Mouse (Mus musculus): ENCODE measurements around the gene Copg2. TPM values are rescaled to one million over a fixed set of nuclear protein-coding genes. Genes with fewer than 3 reads are reported as not detected.
A peak's percentile ranks its signal among the peaks of the same experiment; 100 is the strongest.

Copg2 gene
- polyA plus RNA-seq, 1 experiment from 2014 or later, result 6.6 TPM

- H3K4me3 ChIP-seq (ENCODE audit: low read depth, low read length), result no peak overlapping the region
- DNase-seq (peak; percentile 70), ATAC-seq (peak; percentile 72; the same call in 1 of the 2 replicates)
- 0 out of 2 replicates have a peak, but pooled peaks cover 3% of the 10 kb centered on the region for H3K4me1 ChIP-seq (ENCODE audit: insufficient read depth)
- H3K36me3 ChIP-seq (replicated peaks; ENCODE audit: insufficient read depth, low read length), result no peaks in the 10 kb centered on the region
- peak overlapping the region; percentile 59 for H3K4me2 ChIP-seq (ENCODE audit: low read depth, low read length)
- H3K27ac ChIP-seq (ENCODE audit: low read depth), result no peak overlapping the region
- peaks cover 55% of the 10 kb centered on the region for H3K27me3 ChIP-seq (ENCODE audit: insufficient read depth, low read length)
- WGBS (ENCODE audit: insufficient replicate concordance), result 49% methylated on average over 29 of the region's 29 CpGs
- no peak overlapping the region for H3K9ac ChIP-seq (replicated peaks)
- TF ChIP-seq CTCF (IDR thresholded peaks at IDR 0.05; ENCODE audit: low read depth) (peak; percentile 61), EP300 (IDR thresholded peaks at IDR 0.05; ENCODE audit: low read depth) (no peak)
- H3K9me3 ChIP-seq (ENCODE audit: low read length), result peaks cover 10% of the 10 kb centered on the region
Observed at GRCm38 (mm10) chr6:30736864-30737547, 159.6 kb downstream of the Copg2 start.

GRCm38 (mm10) chr6:30736372-30736762 lies 160.2 kb downstream of the Copg2 start:
- no peaks in the 10 kb centered on the region for H3K36me3 ChIP-seq (replicated peaks; ENCODE audit: insufficient read depth, low read length)
- H3K4me3 ChIP-seq (ENCODE audit: low read depth, low read length), result no peak overlapping the region; the same call in 1 of the 2 replicates
- no peak overlapping the region for H3K27ac ChIP-seq (ENCODE audit: low read depth)
- no peak for ATAC-seq
- TF ChIP-seq EP300 (IDR thresholded peaks at IDR 0.05; ENCODE audit: low read depth) (no peak), CTCF (IDR thresholded peaks at IDR 0.05; ENCODE audit: low read depth) (no peak)
- H3K27me3 ChIP-seq (ENCODE audit: insufficient read depth, low read length), result peaks cover 55% of the 10 kb centered on the region
- peak overlapping the region; percentile 13; the same call in 1 of the 2 replicates for H3K4me2 ChIP-seq (ENCODE audit: low read depth, low read length)
- 0 out of 2 replicates have a peak, but pooled peaks cover 3% of the 10 kb centered on the region for H3K4me1 ChIP-seq (ENCODE audit: insufficient read depth)
- no peak overlapping the region for H3K9ac ChIP-seq (replicated peaks)
- peaks cover 10% of the 10 kb centered on the region for H3K9me3 ChIP-seq (ENCODE audit: low read length)
- WGBS (ENCODE audit: insufficient replicate concordance), result 47% methylated on average over 13 of the region's 13 CpGs
- no peak for DNase-seq

- Histone ChIP-seq H3K27me3 (ENCODE audit: insufficient read depth, low read length) (peaks cover 55% of the 10 kb centered on the region), H3K4me1 (ENCODE audit: insufficient read depth) (0 out of 2 replicates have a peak, but pooled peaks cover 3% of the 10 kb centered on the region), H3K9me3 (ENCODE audit: low read length) (peaks cover 10% of the 10 kb centered on the region), H3K4me3 (ENCODE audit: low read depth, low read length) (no peak overlapping the region; the same call in 1 of the 2 replicates), H3K27ac (ENCODE audit: low read depth) (no peak overlapping the region), H3K9ac (replicated peaks) (no peak overlapping the region), H3K4me2 (ENCODE audit: low read depth, low read length) (peak overlapping the region; percentile 45), H3K36me3 (replicated peaks; ENCODE audit: insufficient read depth, low read length) (no peaks in the 10 kb centered on the region)
- TF ChIP-seq CTCF (IDR thresholded peaks at IDR 0.05; ENCODE audit: low read depth) (no peak), EP300 (IDR thresholded peaks at IDR 0.05; ENCODE audit: low read depth) (no peak)
- no peak for ATAC-seq
- WGBS (ENCODE audit: insufficient replicate concordance), result 54% methylated on average over 15 of the region's 15 CpGs
- DNase-seq, result no peak
Observed at GRCm38 (mm10) chr6:30735728-30736371, 160.7 kb downstream of the Copg2 start.

- Histone ChIP-seq H3K4me1 (ENCODE audit: insufficient read depth) (0 out of 2 replicates have a peak, but pooled peaks cover 3% of the 10 kb centered on the region), H3K27me3 (ENCODE audit: insufficient read depth, low read length) (peaks cover 58% of the 10 kb centered on the region), H3K4me2 (ENCODE audit: low read depth, low read length) (peak overlapping the region; percentile 45), H3K27ac (ENCODE audit: low read depth) (no peak overlapping the region), H3K9me3 (ENCODE audit: low read length) (peaks cover 10% of the 10 kb centered on the region), H3K36me3 (replicated peaks; ENCODE audit: insufficient read depth, low read length) (no peaks in the 10 kb centered on the region), H3K9ac (replicated peaks) (no peak overlapping the region), H3K4me3 (ENCODE audit: low read depth, low read length) (no peak overlapping the region)
- WGBS (ENCODE audit: insufficient replicate concordance), result 46% methylated on average over 22 of the region's 22 CpGs
- DNase-seq (no peak), ATAC-seq (no peak)
- TF ChIP-seq CTCF (IDR thresholded peaks at IDR 0.05; ENCODE audit: low read depth), result no peak
- TF ChIP-seq EP300 (IDR thresholded peaks at IDR 0.05; ENCODE audit: low read depth), result no peak
Observed at GRCm38 (mm10) chr6:30734988-30735727, 161.4 kb downstream of the Copg2 start.

- TF ChIP-seq CTCF (IDR thresholded peaks at IDR 0.05; ENCODE audit: low read depth) (no peak), EP300 (IDR thresholded peaks at IDR 0.05; ENCODE audit: low read depth) (no peak)
- Histone ChIP-seq H3K4me1 (ENCODE audit: insufficient read depth) (0 out of 2 replicates have a peak, but pooled peaks cover 3% of the 10 kb centered on the region), H3K27ac (ENCODE audit: low read depth) (no peak overlapping the region), H3K27me3 (ENCODE audit: insufficient read depth, low read length) (peaks cover 56% of the 10 kb centered on the region), H3K9me3 (ENCODE audit: low read length) (peaks cover 10% of the 10 kb centered on the region), H3K9ac (replicated peaks) (no peak overlapping the region), H3K4me3 (ENCODE audit: low read depth, low read length) (no peak overlapping the region), H3K4me2 (ENCODE audit: low read depth, low read length) (no peak overlapping the region), H3K36me3 (replicated peaks; ENCODE audit: insufficient read depth, low read length) (no peaks in the 10 kb centered on the region)
- no peak for DNase-seq
- no peak for ATAC-seq
- WGBS (ENCODE audit: insufficient replicate concordance), result 75% methylated on average over 6 of the region's 6 CpGs
Observed at GRCm38 (mm10) chr6:30734465-30734864, 162.1 kb downstream of the Copg2 start.
